Mouse (Mus musculus): ENCODE data around the gene Adad1. TPM values are rescaled to one million over a fixed set of nuclear protein-coding genes. Genes with fewer than 3 reads are reported as not detected.

The Adad1 gene
- polyA plus RNA-seq, 1 experiment from 2014 or later, result 0.69 TPM

DNA sequence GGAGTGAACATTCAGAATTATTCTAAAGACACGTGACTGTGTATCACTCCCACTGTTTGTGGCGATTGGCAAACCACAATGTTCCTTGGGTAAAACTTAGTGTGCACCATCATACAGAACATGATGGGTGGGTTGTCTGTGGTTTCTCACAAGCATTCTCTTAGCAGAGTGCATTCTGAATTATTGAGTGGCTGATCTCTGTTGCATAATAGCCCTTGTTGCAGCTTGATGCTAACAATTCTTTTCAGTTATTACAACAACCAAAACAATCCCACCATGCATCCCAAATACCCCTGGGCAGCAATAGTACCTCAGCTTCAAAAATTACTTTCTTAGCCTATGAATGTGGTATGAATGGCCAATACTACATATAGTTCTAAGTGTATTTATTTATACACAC lies 106.0 kb downstream of the Adad1 start:
- Histone ChIP-seq H3K4me2 (ENCODE audit: low read length) (no peak overlapping the region), H3K4me3 (ENCODE audit: control insufficient read depth in 1 of 2, insufficient read depth in 1 of 2, low read depth in 1 of 2, low read length in 2 of 2) (no peak overlapping the region), H3K36me3 (ENCODE audit: control insufficient read depth, insufficient read depth, low read length) (no peaks in the 10 kb centered on the region), H3K27me3 (ENCODE audit: control insufficient read depth, insufficient read depth, low read length) (no peaks in the 10 kb centered on the region), H3K4me1 (ENCODE audit: control insufficient read depth in 2 of 2, insufficient read depth in 2 of 2, low read length in 2 of 2) (no peaks in the 10 kb centered on the region), H3K27ac (replicated peaks in 1 of 2; ENCODE audit: control insufficient read depth in 1 of 2, insufficient read depth in 1 of 2, low read depth in 2 of 2, low read length in 2 of 2) (no peak overlapping the region), H3K9me3 (ENCODE audit: control insufficient read depth, low read length) (no peaks in the 10 kb centered on the region), H3K9ac (ENCODE audit: low read length) (no peak overlapping the region)
- ATAC-seq (ENCODE audit: insufficient number of reproducible peaks, insufficient read depth, low FRiP score, low read depth), result no peak
- WGBS, result 75% methylated on average over 2 of the region's 2 CpGs

Other genes with a start within 250 kb of the Adad1 start
- 40.6 and 48.8 TPM in 2 replicates for gene 4932438A13Rik, start 200.4 kb upstream of the Adad1 start, polyA plus RNA-seq (2014; fragmentation: Nextera tagmentation; extraction: Ambion mirVana)
- 0.49 and 0.50 TPM in 2 replicates for gene Il2, start 62.4 kb downstream of the Adad1 start, polyA plus RNA-seq (2014; fragmentation: Nextera tagmentation; extraction: Ambion mirVana)
- gene Il21, start 169.1 kb downstream of the Adad1 start, polyA plus RNA-seq (2014; fragmentation: Nextera tagmentation; extraction: Ambion mirVana), result not detected in 2 replicates
- 4.9 TPM in 2 replicates for gene Bbs12, start 249.0 kb downstream of the Adad1 start, polyA plus RNA-seq (2014; fragmentation: Nextera tagmentation; extraction: Ambion mirVana)
- gene Cetn4, start 249.2 kb downstream of the Adad1 start, polyA plus RNA-seq (2014; fragmentation: Nextera tagmentation; extraction: Ambion mirVana), result 0.50 and 0.67 TPM in 2 replicates

Data from heart, embryonic 14.5 days (tissue).